Mouse (Mus musculus) cerebellum, postnatal 14 days (tissue): ENCODE results near the gene Gimap8.

Experiments used
- DNase-seq, 2 experiments: peaks; one replicate each; pipeline ENCODE4 v3.0.0; 2021; ENCODE audit warnings: mixed read lengths in 2 of 2

Gene Gimap8

DNA sequence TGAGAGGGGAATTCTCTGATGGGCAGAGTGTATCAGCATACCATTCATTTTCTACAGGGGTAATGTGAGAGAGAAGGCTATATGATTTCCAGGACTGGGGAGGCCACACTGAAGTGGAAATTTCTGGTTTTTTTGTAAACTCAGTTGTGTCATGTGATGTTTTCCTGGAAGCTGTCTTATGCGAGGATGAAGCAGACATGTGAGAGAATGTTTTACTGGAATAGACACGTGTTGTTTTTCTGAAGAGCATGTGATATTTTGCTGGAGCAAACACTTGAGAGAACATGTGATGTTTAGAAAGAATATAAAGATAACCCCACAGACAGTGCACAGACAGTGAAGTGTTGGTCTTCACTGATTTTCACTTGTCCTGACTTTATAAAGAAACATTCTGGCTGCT lies 8.5 kb upstream of the Gimap8 start:
- DNase-seq, result no peak

GRCm38 (mm10) chr6:48641391-48641790 lies 5.6 kb upstream of the Gimap8 start:
- no peak for DNase-seq

DNA sequence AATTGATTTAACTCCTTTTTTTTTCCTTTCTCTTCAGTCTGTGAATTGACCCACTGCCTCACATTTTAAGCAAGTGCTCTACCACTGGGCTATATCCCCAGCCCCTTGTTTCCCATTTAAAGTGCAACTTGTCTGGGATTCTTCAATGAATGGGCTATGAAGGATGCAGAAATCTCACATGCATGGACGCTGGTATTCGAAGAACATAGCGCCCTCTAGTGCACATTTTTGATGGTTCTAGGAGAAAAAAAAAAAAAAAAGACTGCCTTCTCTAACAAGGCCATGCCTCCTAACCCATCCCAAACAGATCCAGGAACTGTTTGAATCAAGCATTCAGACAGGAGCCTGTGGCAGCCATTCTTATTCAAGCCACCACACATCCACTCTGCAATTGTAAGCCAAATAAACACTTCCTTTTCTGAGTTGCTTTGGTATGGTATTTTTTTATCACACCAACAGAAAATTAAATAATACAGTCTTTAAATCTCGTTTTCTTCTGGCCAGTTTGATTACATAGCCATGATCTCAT lies 4.2 kb upstream of the Gimap8 start:
- peak; percentile 74 to 75 for DNase-seq

DNA sequence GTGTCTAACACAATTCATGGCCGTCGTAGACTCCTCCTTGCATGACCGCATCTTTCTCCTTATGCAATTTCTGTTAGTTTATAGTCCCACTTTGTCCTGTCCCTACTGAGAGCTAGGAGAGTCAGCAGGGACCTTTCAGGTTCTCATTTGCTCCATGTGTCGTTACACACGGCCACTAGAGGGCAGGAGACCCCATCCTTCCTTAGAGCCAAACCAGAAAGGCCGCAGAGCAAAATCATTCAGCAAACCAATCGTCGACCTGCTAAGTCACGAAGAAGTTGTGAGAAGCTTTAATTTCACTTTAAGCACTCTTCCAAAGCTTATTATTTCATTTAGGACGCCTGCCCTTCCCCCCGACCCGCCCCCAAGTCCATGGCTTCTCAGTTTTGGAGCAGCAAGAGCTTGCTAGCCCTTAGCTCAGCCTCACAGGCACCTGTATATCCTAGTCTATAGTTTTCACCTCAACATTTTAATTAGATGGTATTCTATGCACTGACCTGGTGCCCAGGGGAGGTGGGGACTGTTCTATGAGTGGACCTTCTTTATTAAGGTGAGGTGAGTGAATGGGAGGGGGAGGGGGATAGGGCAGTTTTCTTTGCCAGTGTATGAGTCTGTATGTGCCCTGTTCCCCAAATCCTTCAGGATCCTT lies 1.2 kb upstream of the Gimap8 start:
- peak; percentile 80 to 85 for DNase-seq

- no peak for DNase-seq
These were observed 734 bp upstream of the Gimap8 start for GRCm38 (mm10) chr6:48646309-48646690.

GRCm38 (mm10) chr6:48647611-48648010 lies 577 bp downstream of the Gimap8 start:
- DNase-seq, result no peak

- no peak for DNase-seq
These were observed 1.7 kb downstream of the Gimap8 start for GRCm38 (mm10) chr6:48648779-48649178.

DNA sequence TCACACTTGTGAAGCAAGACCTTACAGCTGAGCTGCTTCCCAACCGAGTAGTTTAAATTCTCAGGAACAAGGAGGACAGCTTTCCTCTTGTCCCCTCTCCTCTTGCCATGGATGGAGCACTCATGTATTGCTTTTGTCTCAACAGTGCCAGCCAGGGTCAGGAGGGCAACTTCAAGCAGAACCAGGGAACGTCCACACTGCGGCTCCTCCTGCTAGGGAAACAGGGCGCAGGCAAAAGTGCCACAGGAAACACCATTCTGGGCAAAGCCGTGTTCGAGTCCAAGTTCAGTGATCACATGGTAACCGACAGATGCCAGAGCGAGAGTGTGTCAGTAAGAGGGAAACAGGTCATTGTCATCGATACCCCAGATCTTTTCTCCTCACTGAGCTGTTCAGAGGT lies 3.0 kb downstream of the Gimap8 start:
- no peak for DNase-seq

- no peak for DNase-seq
These were observed 11.7 kb downstream of the Gimap8 start for GRCm38 (mm10) chr6:48658721-48659120.

DNA sequence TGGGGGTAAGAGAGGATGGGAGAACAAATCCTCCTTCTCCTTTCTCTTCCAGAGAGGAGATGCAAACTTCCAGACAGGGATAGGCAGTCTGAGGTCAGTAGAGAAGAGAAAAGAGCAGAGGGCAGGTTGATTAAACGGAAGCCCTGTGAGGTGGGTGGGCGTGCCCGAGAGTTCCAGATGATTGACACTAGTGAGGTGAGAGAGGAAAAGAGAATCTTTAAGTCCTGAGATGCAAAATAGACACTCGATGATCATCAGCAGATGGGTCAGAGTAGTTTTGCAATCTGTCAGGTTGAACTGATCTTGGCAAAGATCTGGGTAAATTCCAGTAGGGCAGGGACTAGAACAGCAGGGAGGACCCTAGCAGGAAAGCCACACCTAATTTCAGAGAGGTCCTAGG lies 17.7 kb downstream of the Gimap8 start:
- no peak for DNase-seq

DNA sequence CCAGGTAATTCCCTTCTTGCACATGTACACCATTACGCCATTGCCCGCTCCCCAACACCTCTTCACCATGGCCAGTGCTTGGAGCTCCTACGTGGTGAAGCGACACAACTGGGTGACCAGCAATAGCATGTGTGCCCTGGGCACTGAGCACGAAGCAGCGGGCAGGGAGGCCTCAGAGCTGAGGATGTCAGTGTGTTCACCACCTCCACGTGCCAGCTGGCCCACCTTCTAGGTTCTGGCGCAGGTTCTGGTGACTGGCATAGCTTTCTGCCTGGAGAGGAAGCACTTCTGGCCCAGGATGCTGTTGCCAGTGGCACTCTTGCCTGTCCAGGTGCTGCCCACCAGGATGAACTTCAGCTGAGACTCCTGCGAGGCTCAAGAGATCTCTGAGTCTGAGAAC lies 18.4 kb downstream of the Gimap8 start:
- peak; percentile 27 to 32 for DNase-seq

GRCm38 (mm10) chr6:48666159-48666586 lies 19.1 kb downstream of the Gimap8 start:
- DNase-seq, result no peak

GRCm38 (mm10) chr6:48668022-48668421 lies 21.0 kb downstream of the Gimap8 start:
- DNase-seq, result no peak

GRCm38 (mm10) chr6:48669446-48669969 lies 22.5 kb downstream of the Gimap8 start:
- no peak for DNase-seq

DNA sequence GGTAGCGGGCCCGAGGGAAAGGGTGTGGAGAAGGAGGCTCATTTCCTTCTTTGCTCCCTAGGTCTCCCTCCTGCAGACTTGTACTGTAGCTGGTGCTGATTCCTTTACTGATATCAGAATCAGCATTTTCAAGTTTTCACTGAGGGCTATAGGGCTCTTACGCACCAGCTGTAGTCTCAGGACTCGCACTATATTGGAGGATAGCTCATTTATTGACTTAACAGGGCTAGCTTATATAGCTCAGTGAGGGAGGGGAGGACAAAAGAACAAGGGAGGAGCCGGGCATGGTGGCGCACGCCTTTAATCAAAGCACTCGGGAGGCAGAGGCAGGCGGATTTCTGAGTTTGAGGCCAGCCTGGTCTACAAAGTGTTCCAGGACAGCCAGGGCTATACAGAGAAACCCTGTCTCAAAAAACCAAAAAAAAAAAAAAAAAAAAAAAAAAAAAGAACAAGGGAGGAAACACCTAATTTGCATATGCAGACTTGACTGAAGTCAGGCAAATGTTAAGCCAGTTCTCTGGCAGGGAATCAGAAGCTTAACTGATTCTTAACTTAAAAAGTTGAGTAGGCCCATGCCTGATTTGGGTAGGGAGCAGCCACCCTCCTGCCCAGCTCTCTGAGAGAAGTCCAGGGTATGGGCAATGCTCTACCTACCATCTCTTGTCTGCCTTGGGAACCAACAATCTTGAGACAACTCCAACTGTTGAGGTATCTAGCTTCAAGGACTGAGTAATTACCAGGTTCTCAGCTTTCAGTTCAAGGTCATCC lies 27.4 kb downstream of the Gimap8 start:
- DNase-seq, result no peak

- no peak for DNase-seq
These were observed 28.4 kb downstream of the Gimap8 start for GRCm38 (mm10) chr6:48675400-48675930.

- no peak for DNase-seq
These were observed 29.2 kb downstream of the Gimap8 start, which contains the start of gene Gimap9 for GRCm38 (mm10) chr6:48675931-48676859. Gene Gimap9 (plus strand): TSS chr6:48676129.

GRCm38 (mm10) chr6:48676860-48677415 lies 29.9 kb downstream of the Gimap8 start:
- DNase-seq, result no peak

GRCm38 (mm10) chr6:48677492-48678345 lies 30.7 kb downstream of the Gimap8 start:
- DNase-seq, result no peak

DNA sequence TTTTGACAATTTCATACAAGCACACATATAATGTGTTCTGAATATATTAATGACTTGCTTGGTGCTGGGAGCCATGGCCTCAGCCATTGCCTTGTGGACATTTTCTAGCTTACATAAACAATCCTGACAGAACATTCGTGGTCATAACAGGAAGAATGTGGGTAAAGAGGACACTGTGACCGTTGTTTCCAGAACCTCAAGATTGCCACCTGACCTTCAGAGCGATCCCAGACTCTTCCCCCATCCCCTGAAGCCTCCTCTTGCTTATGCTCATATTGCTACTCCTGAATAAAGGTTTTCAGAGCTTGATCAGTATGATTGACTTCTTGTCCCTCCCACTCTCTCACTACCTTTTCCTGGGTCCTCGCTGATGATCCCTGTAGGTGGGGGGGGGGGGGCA lies 31.4 kb downstream of the Gimap8 start:
- DNase-seq, result no peak

DNA sequence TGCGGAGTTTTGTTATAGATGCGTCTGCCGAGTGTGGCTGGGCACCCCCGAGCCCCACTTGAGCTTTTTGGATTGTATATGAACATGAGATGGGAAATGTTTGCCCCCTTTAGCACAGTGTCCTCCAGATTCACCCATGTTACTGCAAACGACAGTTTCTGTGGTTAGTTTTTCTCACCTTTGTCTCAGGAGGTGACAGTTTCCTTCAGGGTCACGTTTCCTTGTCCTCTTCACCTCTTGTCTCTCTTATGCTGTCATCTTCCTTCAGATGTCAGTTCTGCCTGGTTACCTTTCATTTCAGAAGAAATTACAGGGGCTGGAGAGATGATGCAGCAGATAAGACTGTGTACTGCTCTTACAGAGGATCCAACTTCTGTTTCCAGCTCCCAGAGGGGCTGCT lies 32.7 kb downstream of the Gimap8 start:
- DNase-seq, result no peak
